Mouse (Mus musculus) adrenal gland, postnatal 10 days (tissue): Measurements from ENCODE around the gene Nol9. TPM values are rescaled to one million over a fixed set of nuclear protein-coding genes. Genes with fewer than 3 reads are reported as not detected.

Source experiments
- DNase-seq: peaks from one replicate; pipeline ENCODE4 v3.0.0; 2021; ENCODE audit warnings: mixed read lengths
- total RNA-seq, 2 experiments: library from RNA; stranded (reverse); gene quantifications; 2 replicates each; pipeline ENCODE4 v1.2.3; 2021

Nol9 gene
- total RNA-seq, 2 experiments from 2014 or later, result 20.1 to 20.3 TPM

- DNase-seq, result no peak
These were observed 5.5 kb downstream of the Nol9 start for GRCm38 (mm10) chr4:152044609-152045008.

GRCm38 (mm10) chr4:152062390-152063110, 23.4 kb downstream of the Nol9 start:
- peak; percentile 59 for DNase-seq

GRCm38 (mm10) chr4:152067280-152067679, 28.2 kb downstream of the Nol9 start:
- DNase-seq, result no peak

GRCm38 (mm10) chr4:152068166-152068724, 29.1 kb downstream of the Nol9 start:
- DNase-seq, result peak; percentile 48

- no peak for DNase-seq
These were observed 30.1 kb downstream of the Nol9 start for GRCm38 (mm10) chr4:152069245-152069644.

- DNase-seq, result peak; percentile 39
These were observed 31.6 kb downstream of the Nol9 start for GRCm38 (mm10) chr4:152070494-152071396.

GRCm38 (mm10) chr4:152072121-152072601, 33.0 kb downstream of the Nol9 start, which contains the start of gene Plekhg5:
Gene Plekhg5, plus strand, starts transcription at chr4:152072498.
- DNase-seq, result peak; percentile 80

GRCm38 (mm10) chr4:152072655-152073054, 33.5 kb downstream of the Nol9 start:
- no peak for DNase-seq

- no peak for DNase-seq
These were observed 34.6 kb downstream of the Nol9 start for GRCm38 (mm10) chr4:152073715-152074114.

GRCm38 (mm10) chr4:152074548-152074947, 35.4 kb downstream of the Nol9 start:
- no peak for DNase-seq

GRCm38 (mm10) chr4:152077191-152077590, 38.1 kb downstream of the Nol9 start:
- no peak for DNase-seq

GRCm38 (mm10) chr4:152078105-152078530, 39.0 kb downstream of the Nol9 start:
- no peak for DNase-seq

- no peak for DNase-seq
These were observed 40.1 kb downstream of the Nol9 start for GRCm38 (mm10) chr4:152079261-152079660.

GRCm38 (mm10) chr4:152079931-152080330, 40.8 kb downstream of the Nol9 start:
- DNase-seq, result no peak

- peak; percentile 43 for DNase-seq
These were observed 44.6 kb downstream of the Nol9 start for GRCm38 (mm10) chr4:152083611-152084220.

- no peak for DNase-seq
These were observed 45.5 kb downstream of the Nol9 start for GRCm38 (mm10) chr4:152084616-152085015.

GRCm38 (mm10) chr4:152086505-152087210, 47.5 kb downstream of the Nol9 start:
- DNase-seq, result peak; percentile 73

- DNase-seq, result no peak
These were observed 48.3 kb downstream of the Nol9 start for GRCm38 (mm10) chr4:152087211-152088081.

GRCm38 (mm10) chr4:152088133-152088532, 49.0 kb downstream of the Nol9 start:
- peak; percentile 46 for DNase-seq

GRCm38 (mm10) chr4:152088556-152089120, 49.5 kb downstream of the Nol9 start:
- DNase-seq, result no peak
